Mouse (Mus musculus) olfactory bulb, adult 2 months (tissue): ENCODE measurements around the gene Sptbn2.

Experiments
- CTCF ChIP-seq: fragments of 200-500 bp; IDR thresholded peaks from 2 replicates; pipeline ENCODE4 v1.5.1; 2012; ENCODE audit warnings: low read depth, mild to moderate bottlenecking, low read length, moderate library complexity; ENCODE audit not compliant: insufficient read depth
- POLR2A ChIP-seq: fragments of 200-500 bp; IDR thresholded peaks from 2 replicates; pipeline ENCODE4 v1.6.1; 2012; ENCODE audit warnings: mild to moderate bottlenecking, low read depth, low read length, moderate library complexity; ENCODE audit not compliant: insufficient read depth

DNA sequence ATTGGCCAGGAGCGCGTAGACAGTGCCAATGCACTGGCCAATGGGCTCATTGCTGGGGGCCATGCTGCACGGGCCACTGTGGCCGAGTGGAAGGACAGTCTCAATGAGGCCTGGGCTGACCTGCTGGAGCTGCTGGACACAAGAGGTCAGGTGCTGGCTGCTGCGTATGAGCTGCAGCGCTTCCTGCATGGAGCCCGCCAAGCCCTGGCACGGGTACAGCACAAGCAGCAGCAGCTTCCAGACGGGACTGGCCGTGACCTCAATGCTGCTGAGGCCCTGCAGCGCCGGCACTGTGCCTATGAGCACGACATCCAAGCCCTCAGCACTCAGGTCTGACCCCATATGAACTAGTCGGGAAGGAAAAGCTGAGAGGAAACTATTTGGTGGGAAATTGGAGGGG is 35.6 kb downstream of the Sptbn2 start:
- TF ChIP-seq POLR2A (no peak), CTCF (no peak)
